Mouse (Mus musculus): Measurements from ENCODE around the gene Tmem43.

GRCm38 (mm10) chr6:91441145-91441662, 32.3 kb upstream of the Tmem43 start:
- TF ChIP-seq CTCF (IDR thresholded peaks at IDR 0.05; ENCODE audit: low read depth, low read length) (no peak), POLR2A (IDR thresholded peaks at IDR 0.05; ENCODE audit: borderline replicate concordance, low read depth, low read length) (no peak)

All from bone marrow macrophage, adult 2 months (primary cell).